Mouse (Mus musculus) kidney, embryonic 15.5 days (tissue): ENCODE measurements around the gene Hs3st4. TPM values are rescaled to one million over a fixed set of nuclear protein-coding genes. Genes with fewer than 3 reads are reported as not detected.
A peak's percentile ranks its signal among the peaks of the same experiment; 100 is the strongest.

Source experiments
- ATAC-seq: fragments of 200-750 bp; cut with Nextera tagmentation; replicated peaks from 2 replicates; pipeline ENCODE4 v1.8.0; 2017; ENCODE audit warnings: moderate TSS enrichment; ENCODE audit not compliant: low FRiP score
- H3K27ac ChIP-seq: fragments of 300-500 bp; sonication (generic); 2 replicates; pipeline ENCODE4 v1.5.1; 2015; ENCODE audit warnings: mild to moderate bottlenecking, inconsistent platforms
- H3K27me3 ChIP-seq: fragments of 300-500 bp; sonication (generic); 2 replicates; pipeline ENCODE4 v1.6.1; 2015; ENCODE audit warnings: inconsistent platforms
- H3K36me3 ChIP-seq: fragments of 300-500 bp; sonication (generic); 2 replicates; pipeline ENCODE4 v1.6.1; 2015; ENCODE audit warnings: inconsistent platforms
- H3K4me1 ChIP-seq: fragments of 300-500 bp; sonication (generic); 2 replicates; pipeline ENCODE4 v1.6.1; 2015; ENCODE audit warnings: inconsistent platforms
- H3K4me2 ChIP-seq: fragments of 300-500 bp; sonication (generic); 2 replicates; pipeline ENCODE4 v1.6.1; 2015; ENCODE audit warnings: moderate library complexity, mild to moderate bottlenecking, inconsistent platforms
- H3K4me3 ChIP-seq: fragments of 300-500 bp; sonication (generic); replicated peaks from 2 replicates; pipeline ENCODE4 v1.5.1; 2015; ENCODE audit warnings: mild to moderate bottlenecking, inconsistent platforms
- H3K9ac ChIP-seq: fragments of 300-500 bp; sonication (generic); 2 replicates; pipeline ENCODE4 v1.6.1; 2015; ENCODE audit warnings: mild to moderate bottlenecking, inconsistent platforms
- H3K9me3 ChIP-seq: fragments of 300-500 bp; sonication (generic); replicated peaks from 2 replicates; pipeline ENCODE4 v1.6.1; 2016; ENCODE audit warnings: inconsistent platforms
- WGBS: fragments of 180-500 bp; shearing (Covaris S2); methylation state at CpG from one replicate; pipeline ENCODE4 v1.1.7; 2015; ENCODE audit warnings: mixed read lengths; 5-methylcytosine and 5-hydroxymethylcytosine counted together
- polyA plus RNA-seq: library from polyadenylated mRNA; unstranded; fragments of >200 nt; fragmentation: Nextera tagmentation; extraction: Ambion mirVana; gene quantifications from 2 replicates; pipeline ENCODE4 v1.2.1, GENCODE M21; 2015

The Hs3st4 gene
- polyA plus RNA-seq, 1 experiment from 2014 or later: 0.09 TPM

GRCm38 (mm10) chr7:124359836-124360235, 377.2 kb downstream of the Hs3st4 start:
- WGBS: 58% methylated on average over 4 of the region's 4 CpGs
- H3K36me3 ChIP-seq: no peaks in the 10 kb centered on the region
- H3K27ac ChIP-seq: no peak overlapping the region
- H3K4me1 ChIP-seq: no peaks in the 10 kb centered on the region
- H3K27me3 ChIP-seq: no peaks in the 10 kb centered on the region
- no peaks in the 10 kb centered on the region for H3K9me3 ChIP-seq
- H3K9ac ChIP-seq: no peak overlapping the region
- H3K4me3 ChIP-seq: no peak overlapping the region
- no peak overlapping the region for H3K4me2 ChIP-seq
- no peak for ATAC-seq

- Histone ChIP-seq H3K4me3 (no peak overlapping the region), H3K4me1 (no peaks in the 10 kb centered on the region), H3K9ac (no peak overlapping the region), H3K36me3 (no peaks in the 10 kb centered on the region), H3K27ac (0 out of 2 replicates have a peak overlapping the region, but pooled peaks have one; percentile 9), H3K27me3 (no peaks in the 10 kb centered on the region), H3K9me3 (no peaks in the 10 kb centered on the region), H3K4me2 (no peak overlapping the region)
- whole genome bisulfite sequencing: 58% methylated on average over 1 of the region's 1 CpGs
- ATAC-seq: no peak
These were observed 389.6 kb downstream of the Hs3st4 start for GRCm38 (mm10) chr7:124372297-124372696.

- Histone ChIP-seq H3K9ac (no peak overlapping the region), H3K36me3 (no peaks in the 10 kb centered on the region), H3K4me3 (no peak overlapping the region), H3K27ac (no peak overlapping the region), H3K4me2 (no peak overlapping the region), H3K9me3 (no peaks in the 10 kb centered on the region), H3K27me3 (no peaks in the 10 kb centered on the region), H3K4me1 (no peaks in the 10 kb centered on the region)
- ATAC-seq: no peak
- WGBS: 79% methylated on average over 2 of the region's 2 CpGs
These were observed 390.0 kb downstream of the Hs3st4 start for GRCm38 (mm10) chr7:124372697-124373096.

DNA sequence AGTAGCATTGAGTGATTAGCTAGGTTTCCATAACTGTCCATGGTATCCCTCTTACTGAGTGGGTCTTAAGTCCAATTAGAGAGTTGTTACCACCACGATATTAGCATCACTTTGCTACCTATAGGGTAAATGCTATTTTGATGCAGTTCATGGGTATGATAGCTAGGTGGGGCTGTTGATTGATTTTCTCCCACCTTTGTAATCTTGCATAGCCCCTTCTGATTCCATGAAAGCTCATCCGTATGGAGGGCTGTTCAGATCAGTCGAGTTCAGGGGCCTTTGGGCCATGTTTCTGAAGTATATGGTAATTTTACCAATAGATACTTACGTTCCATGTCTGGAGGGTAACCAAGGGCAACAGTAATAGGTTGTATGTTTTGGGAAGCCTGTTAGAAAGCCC, 400.8 kb downstream of the Hs3st4 start:
- Histone ChIP-seq H3K27me3 (0 out of 2 replicates have a peak, but pooled peaks cover 4% of the 10 kb centered on the region), H3K4me2 (no peak overlapping the region), H3K36me3 (no peaks in the 10 kb centered on the region), H3K9ac (no peak overlapping the region), H3K9me3 (no peaks in the 10 kb centered on the region), H3K4me3 (no peak overlapping the region), H3K27ac (no peak overlapping the region), H3K4me1 (no peaks in the 10 kb centered on the region)
- 34% methylated on average over 4 of the region's 4 CpGs for WGBS
- no peak for ATAC-seq

DNA sequence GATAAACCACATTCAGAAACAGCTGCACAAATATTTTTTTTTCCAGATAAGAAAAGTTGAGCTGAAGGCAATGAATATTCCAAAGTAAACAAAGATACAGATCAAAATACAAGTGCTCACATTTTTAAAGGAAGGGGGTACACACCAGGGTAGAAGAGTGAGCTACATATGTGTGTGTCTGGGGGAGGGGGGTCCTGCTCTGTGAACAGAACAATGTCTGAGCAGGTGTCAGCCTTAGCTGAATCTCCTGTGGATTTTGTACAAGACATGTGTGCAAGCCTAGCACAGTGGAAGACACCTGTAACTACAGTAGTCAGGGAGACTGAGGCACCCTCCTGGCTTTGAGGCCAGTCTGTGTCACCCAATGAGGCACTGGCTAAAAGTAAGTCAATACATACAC, 416.5 kb downstream of the Hs3st4 start:
- Histone ChIP-seq H3K4me3 (no peak overlapping the region), H3K9me3 (no peaks in the 10 kb centered on the region), H3K4me2 (no peak overlapping the region), H3K27me3 (0 out of 2 replicates have a peak, but pooled peaks cover 3% of the 10 kb centered on the region), H3K36me3 (no peaks in the 10 kb centered on the region), H3K9ac (no peak overlapping the region), H3K4me1 (peaks cover 13% of the 10 kb centered on the region), H3K27ac (no peak overlapping the region)
- no peak for ATAC-seq

DNA sequence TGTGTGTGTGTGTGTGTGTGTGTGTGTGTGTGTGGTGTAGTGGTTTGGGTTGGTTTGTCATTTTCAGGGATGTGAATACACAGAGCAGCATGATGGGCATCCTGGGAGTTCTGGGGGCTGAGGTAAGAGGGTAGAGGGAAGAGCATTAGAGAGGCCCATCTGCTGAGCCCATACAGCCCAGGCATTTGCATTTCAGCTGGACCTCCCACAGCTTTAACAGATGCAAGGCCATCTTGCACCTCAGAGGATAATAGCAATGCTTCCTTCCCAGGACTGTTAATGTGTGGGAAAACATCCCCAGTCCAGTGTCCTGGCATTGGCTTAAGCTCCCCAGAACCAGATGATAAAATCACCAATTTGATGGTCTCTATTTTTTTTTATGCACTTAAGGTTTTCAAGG, 444.3 kb downstream of the Hs3st4 start:
- Histone ChIP-seq H3K27me3 (no peaks in the 10 kb centered on the region), H3K9me3 (no peaks in the 10 kb centered on the region), H3K9ac (no peak overlapping the region), H3K4me2 (no peak overlapping the region), H3K4me1 (no peaks in the 10 kb centered on the region), H3K4me3 (no peak overlapping the region), H3K27ac (no peak overlapping the region), H3K36me3 (no peaks in the 10 kb centered on the region)
- ATAC-seq: no peak
